8 mouse cellular contexts compared by ENCODE assay signal in the genomic region with DNA sequence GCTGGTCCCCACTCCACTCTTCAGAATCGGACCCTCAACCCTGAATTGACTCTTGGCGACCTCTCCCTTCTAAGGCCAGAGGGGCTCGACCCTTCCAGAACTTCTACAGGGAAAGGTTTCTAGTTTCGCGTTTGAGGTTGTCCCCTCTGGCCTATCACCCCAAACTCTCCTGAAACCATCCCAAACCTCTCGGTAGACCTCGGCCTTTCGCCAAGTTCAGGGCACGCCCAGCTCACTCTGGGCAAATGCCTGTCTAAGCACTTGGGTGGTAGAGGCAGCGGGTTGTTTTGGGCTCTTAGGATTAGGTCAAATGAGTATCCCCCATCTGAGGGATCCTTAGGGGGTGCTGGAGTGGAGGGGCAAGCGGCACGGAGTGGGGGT.
DNase-seq lines count a peak whose midpoint lies in the region; ATAC-seq and TF ChIP-seq lines count a peak whose summit lies in the region.

No protein-coding gene starts in this region.

- TF ChIP-seq CTCF in C2C12 (IDR thresholded peaks at IDR 0.05; ENCODE audit: control insufficient read depth, insufficient read depth, insufficient read length) = no peak

- peak; percentile 57 for DNase-seq in embryonic facial prominence, embryonic 10.5 days (ENCODE audit: low spot score)
- DNase-seq in natural killer cell, adult 2 months (ENCODE audit: low spot score in 2 of 2) = no peak
- DNase-seq in right cerebral cortex, postnatal 14 days = no peak

- no peaks in the 10 kb centered on the region for H3K9me3 ChIP-seq in erythroblast, embryonic 14.5 days (ENCODE audit: control insufficient read depth, low read length)
- H3K9me3 ChIP-seq in embryonic facial prominence, embryonic 10.5 days = no peaks in the 10 kb centered on the region
- no peaks in the 10 kb centered on the region for H3K9me3 ChIP-seq in hindbrain, embryonic 16.5 days (ENCODE audit: control insufficient read depth, low read length)
- H3K9me3 ChIP-seq in midbrain, embryonic 13.5 days = no peaks in the 10 kb centered on the region

- peaks cover 11% of the 10 kb centered on the region for H3K79me3 ChIP-seq in C2C12 (ENCODE audit: low read depth)

- WGBS in embryonic facial prominence, embryonic 10.5 days = under 1% methylated on average over 12 of the region's 12 CpGs
- under 1% methylated on average over 12 of the region's 12 CpGs for WGBS in hindbrain, embryonic 16.5 days
- WGBS in midbrain, embryonic 13.5 days = 0% methylated on average over 12 of the region's 12 CpGs

- H3K36me3 ChIP-seq in erythroblast, embryonic 14.5 days (ENCODE audit: control insufficient read depth) = no peaks in the 10 kb centered on the region
- no peaks in the 10 kb centered on the region for H3K36me3 ChIP-seq in C2C12 (ENCODE audit: control insufficient read depth, insufficient read depth)
- H3K36me3 ChIP-seq in embryonic facial prominence, embryonic 10.5 days (replicated peaks) = peaks cover 9% of the 10 kb centered on the region; the same call in 1 of the 2 replicates
- no peaks in the 10 kb centered on the region for H3K36me3 ChIP-seq in hindbrain, embryonic 16.5 days (ENCODE audit: control insufficient read depth, insufficient read depth, low read length)
- no peaks in the 10 kb centered on the region for H3K36me3 ChIP-seq in midbrain, embryonic 13.5 days

- no peak for ATAC-seq in erythroblast, adult 5-6 weeks (replicated peaks; ENCODE audit: low FRiP score, poor library complexity, severe bottlenecking)
- peak; percentile 19; the same call in 1 of the 2 replicates for ATAC-seq in hindbrain, embryonic 16.5 days
- ATAC-seq in midbrain, embryonic 13.5 days = peak; percentile 24

- peaks cover 13% of the 10 kb centered on the region for H3K27me3 ChIP-seq in erythroblast, embryonic 14.5 days (ENCODE audit: control insufficient read depth)
- no peaks in the 10 kb centered on the region for H3K27me3 ChIP-seq in C2C12 (ENCODE audit: control insufficient read depth, insufficient read depth, insufficient read length)
- H3K27me3 ChIP-seq in embryonic facial prominence, embryonic 10.5 days (replicated peaks; ENCODE audit: low read depth, poor library complexity, severe bottlenecking) = no peaks in the 10 kb centered on the region
- H3K27me3 ChIP-seq in hindbrain, embryonic 16.5 days (replicated peaks; ENCODE audit: control insufficient read depth, insufficient read depth, low read length) = no peaks in the 10 kb centered on the region; the same call in 1 of the 2 replicates
- no peaks in the 10 kb centered on the region for H3K27me3 ChIP-seq in midbrain, embryonic 13.5 days

- H3K4me1 ChIP-seq in erythroblast, embryonic 14.5 days (ENCODE audit: control insufficient read depth) = no peaks in the 10 kb centered on the region
- peaks cover 51% of the 10 kb centered on the region for H3K4me1 ChIP-seq in embryonic facial prominence, embryonic 10.5 days
- peaks cover 10% of the 10 kb centered on the region for H3K4me1 ChIP-seq in hindbrain, embryonic 16.5 days (ENCODE audit: control insufficient read depth, insufficient read depth, low read depth, low read length)
- peaks cover 46% of the 10 kb centered on the region for H3K4me1 ChIP-seq in midbrain, embryonic 13.5 days (replicated peaks)

- H3ac ChIP-seq in C2C12 (ENCODE audit: control insufficient read depth, insufficient read length, low read depth) = peak overlapping the region; percentile 56

- H3K4me2 ChIP-seq in hindbrain, embryonic 16.5 days (ENCODE audit: low read length) = peak overlapping the region; percentile 58
- H3K4me2 ChIP-seq in midbrain, embryonic 13.5 days (replicated peaks) = peak overlapping the region; percentile 71

- H3K4me3 ChIP-seq in erythroblast, embryonic 14.5 days (replicated peaks) = peak overlapping the region; percentile 53
- peak overlapping the region; percentile 34 for H3K4me3 ChIP-seq in C2C12 (ENCODE audit: insufficient read depth, poor library complexity, severe bottlenecking)
- peak overlapping the region; percentile 96 for H3K4me3 ChIP-seq in embryonic facial prominence, embryonic 10.5 days
- H3K4me3 ChIP-seq in hindbrain, embryonic 16.5 days (ENCODE audit: low read length) = peak overlapping the region; percentile 79
- H3K4me3 ChIP-seq in midbrain, embryonic 13.5 days (replicated peaks) = peak overlapping the region; percentile 76

- peak overlapping the region; percentile 95 for H3K27ac ChIP-seq in embryonic facial prominence, embryonic 10.5 days (replicated peaks)
- H3K27ac ChIP-seq in hindbrain, embryonic 16.5 days (ENCODE audit: low read depth, low read length) = peak overlapping the region; percentile 83; the same call in 1 of the 2 replicates
- peak overlapping the region; percentile 91; the same call in 1 of the 2 replicates for H3K27ac ChIP-seq in midbrain, embryonic 13.5 days

- H3K9ac ChIP-seq in hindbrain, embryonic 16.5 days (ENCODE audit: low read depth, low read length) = peak overlapping the region; percentile 79
- peak overlapping the region; percentile 83 for H3K9ac ChIP-seq in midbrain, embryonic 13.5 days (replicated peaks)

- H3K79me2 ChIP-seq in C2C12 (ENCODE audit: control insufficient read depth, insufficient read depth) = no peaks in the 10 kb centered on the region

TF ChIP-seq in C2C12, 6 proteins besides CTCF, POLR2A, EP300 and RAD21:
- TF ChIP-seq MAX (IDR thresholded peaks at IDR 0.05) = no peak
- TF ChIP-seq FOSL1 (IDR thresholded peaks at IDR 0.05; ENCODE audit: insufficient read depth, low read length, poor library complexity, severe bottlenecking) = no peak
- no peak for TF ChIP-seq MYOG (IDR thresholded peaks at IDR 0.05; ENCODE audit: control insufficient read depth, extremely low read depth, insufficient read length)
- no peak for TF ChIP-seq USF1 (IDR thresholded peaks at IDR 0.05; ENCODE audit: low read depth)

Comparison
In these comparisons a context has a peak if more than half of its experiments do, and no peak if none do; other contexts are left out.
1. H3K4me3 ChIP-seq: peak in every context shown above with its lines; median percentile 96 in embryonic facial prominence, embryonic 10.5 days; 79 in hindbrain, embryonic 16.5 days; 76 in midbrain, embryonic 13.5 days; 53 in erythroblast, embryonic 14.5 days; 34 in C2C12.